8 mouse cellular contexts compared by ENCODE assay signal in the genomic region with DNA sequence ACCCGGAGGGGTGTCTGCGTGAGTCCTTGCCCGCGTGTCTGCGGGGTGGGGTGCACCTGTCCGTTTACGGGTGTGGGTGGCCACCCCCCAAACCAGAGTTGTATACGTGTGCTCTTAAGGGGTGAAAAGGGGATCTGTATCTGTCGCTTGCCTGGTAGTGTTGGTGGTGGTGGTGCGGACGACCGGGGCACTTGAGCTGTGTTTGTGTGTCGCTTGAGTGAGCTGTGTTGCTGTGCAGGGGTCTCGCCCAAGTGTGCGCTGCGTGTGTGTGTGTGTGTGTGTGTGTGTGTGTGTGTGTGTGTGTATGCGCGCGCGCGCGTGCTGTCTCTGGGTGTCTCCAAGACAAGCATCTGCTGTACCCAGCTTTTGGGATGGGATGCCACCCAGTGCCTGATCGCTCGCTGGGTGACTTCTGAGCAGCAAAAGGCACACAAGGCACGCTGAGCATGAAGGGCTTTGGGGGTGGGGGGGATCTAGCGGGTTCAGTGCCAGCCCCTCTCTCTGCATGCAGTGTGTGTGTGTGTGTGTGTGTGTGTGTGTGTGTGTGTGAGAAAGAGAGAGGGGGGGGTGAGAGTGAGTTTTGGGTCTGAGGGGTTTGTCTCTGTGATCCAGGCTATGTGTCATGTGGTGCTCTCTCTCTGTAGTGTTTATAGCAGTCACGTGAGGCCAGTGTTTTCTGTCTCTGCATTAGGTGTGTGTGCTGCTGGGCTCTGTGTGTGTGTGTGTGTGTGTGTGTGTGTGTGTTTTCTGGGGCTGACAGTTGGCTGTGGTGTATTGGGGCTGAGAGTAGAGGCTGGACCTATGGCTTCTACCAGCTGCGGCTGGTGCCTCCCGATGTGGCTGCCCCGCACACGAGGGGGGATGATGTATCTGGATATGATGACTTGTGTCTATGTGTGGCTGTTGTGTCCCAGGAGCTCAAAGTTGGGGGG. TPM values are rescaled to one million over a fixed set of nuclear protein-coding genes. Genes with fewer than 3 reads are reported as not detected.
A peak's percentile ranks its signal among the peaks of the same experiment; 100 is the strongest.
DNase-seq lines count a peak whose midpoint lies in the region; ATAC-seq and TF ChIP-seq lines count a peak whose summit lies in the region.

No protein-coding gene starts in this region.

- peak overlapping the region; percentile 98 for H3K4me2 ChIP-seq in limb, embryonic 15.5 days
- peak overlapping the region; percentile 80 for H3K4me2 ChIP-seq in myocyte (ENCODE audit: low read depth)

- no peak for ATAC-seq in limb, embryonic 15.5 days (ENCODE audit: insufficient number of reproducible peaks, low FRiP score, low TSS enrichment, low read depth)

- H3K9ac ChIP-seq in limb, embryonic 15.5 days: 0 out of 2 replicates have a peak overlapping the region, but pooled peaks have one; percentile 42

- TF ChIP-seq CTCF in kidney, adult 2 months (conservative IDR thresholded peaks at IDR 0.05; ENCODE audit: insufficient read depth, insufficient read length, low read depth, low read length): no peak

- H3K36me3 ChIP-seq in kidney, adult 2 months (ENCODE audit: control insufficient read depth, insufficient read depth, low read length): no peaks in the 10 kb centered on the region
- H3K36me3 ChIP-seq in limb, embryonic 15.5 days: no peaks in the 10 kb centered on the region
- H3K36me3 ChIP-seq in myocyte (ENCODE audit: control insufficient read depth, insufficient read depth): no peaks in the 10 kb centered on the region

- H3K27ac ChIP-seq in kidney, adult 2 months (ENCODE audit: insufficient read depth, low read depth, low read length): peak overlapping the region; percentile 48; the same call in 1 of the 2 replicates
- peak overlapping the region; percentile 95 for H3K27ac ChIP-seq in limb, embryonic 15.5 days

- peaks cover 13% of the 10 kb centered on the region; the same call in 1 of the 2 replicates for H3K4me1 ChIP-seq in kidney, adult 2 months (ENCODE audit: control insufficient read depth, insufficient read depth, low read length)
- H3K4me1 ChIP-seq in limb, embryonic 15.5 days: peaks cover 60% of the 10 kb centered on the region

- under 1% methylated on average over 31 of the region's 31 CpGs for WGBS in kidney, adult 2 months
- WGBS in limb, embryonic 15.5 days: 1% methylated on average over 31 of the region's 31 CpGs

- peaks cover 23% of the 10 kb centered on the region for H3K79me2 ChIP-seq in myocyte (ENCODE audit: control insufficient read depth, insufficient read depth)

- peak overlapping the region; percentile 83 for H3K4me3 ChIP-seq in kidney, adult 2 months (ENCODE audit: insufficient read depth, low read depth, low read length)
- peak overlapping the region; percentile 65 for H3K4me3 ChIP-seq in limb, embryonic 15.5 days
- H3K4me3 ChIP-seq in myocyte: peak overlapping the region; percentile 96

- TF ChIP-seq POLR2A in kidney, adult 2 months (IDR thresholded peaks at IDR 0.05; ENCODE audit: low read depth, low read length): no peak
- no peak for TF ChIP-seq POLR2A in myocyte (IDR thresholded peaks at IDR 0.05; ENCODE audit: insufficient read length, low read depth)

- peak overlapping the region; percentile 95 for H3ac ChIP-seq in myocyte (ENCODE audit: control insufficient read depth, insufficient read length)

- peak; percentile 18 for DNase-seq in urinary bladder, postnatal 14 days (ENCODE audit: low spot score)
- no peak for DNase-seq in urinary bladder, postnatal 4 days (ENCODE audit: low spot score in 2 of 2)
- peak; percentile 48 for DNase-seq in cerebellum, adult 8-10 months
- peak; percentile 28 to 37 for DNase-seq in gastrocnemius, postnatal 4 days (ENCODE audit: low spot score in 2 of 2)
- DNase-seq in kidney, adult 2 months: peak; percentile 28
- DNase-seq in thymus, postnatal 0 days (ENCODE audit: low spot score): peak; percentile 62

- H3K27me3 ChIP-seq in kidney, adult 2 months (replicated peaks; ENCODE audit: control insufficient read depth, insufficient read depth, low read length): no peaks in the 10 kb centered on the region
- H3K27me3 ChIP-seq in limb, embryonic 15.5 days: peaks cover 17% of the 10 kb centered on the region
- H3K27me3 ChIP-seq in myocyte (ENCODE audit: control insufficient read depth, insufficient read depth, insufficient read length): no peaks in the 10 kb centered on the region

- H3K9me3 ChIP-seq in limb, embryonic 15.5 days: no peaks in the 10 kb centered on the region

TF ChIP-seq in myocyte, 11 proteins besides CTCF, POLR2A, EP300 and RAD21:
- peak in 1 of 3 experiments; percentile 25 for TF ChIP-seq MYOG (IDR thresholded peaks at IDR 0.05; ENCODE audit: control insufficient read depth in 1 of 3, insufficient read depth in 1 of 3, insufficient read length in 2 of 3, low read depth in 2 of 3)
- no peak for TF ChIP-seq MYOD1 (IDR thresholded peaks at IDR 0.05; ENCODE audit: control insufficient read depth in 1 of 3, insufficient read length in 2 of 3, low read depth in 2 of 3)
- TF ChIP-seq POLR2AphosphoS2 (IDR thresholded peaks at IDR 0.05; ENCODE audit: insufficient read length, low read depth): peak; percentile 67
- no peak for TF ChIP-seq TCF12 (IDR thresholded peaks at IDR 0.05; ENCODE audit: insufficient read depth, poor library complexity, severe bottlenecking)
- peak; percentile 88 for TF ChIP-seq USF1 (IDR thresholded peaks at IDR 0.05; ENCODE audit: low read depth)
- no peak for TF ChIP-seq E2F4 (IDR thresholded peaks at IDR 0.05; ENCODE audit: insufficient read depth)
- no peak for TF ChIP-seq CEBPB (IDR thresholded peaks at IDR 0.05; ENCODE audit: insufficient read depth, poor library complexity, severe bottlenecking)
- TF ChIP-seq TCF3 (IDR thresholded peaks at IDR 0.05; ENCODE audit: insufficient read length, low read depth): no peak
- TF ChIP-seq REST (IDR thresholded peaks at IDR 0.05; ENCODE audit: insufficient read depth, insufficient read length): no peak
- TF ChIP-seq MAX (IDR thresholded peaks at IDR 0.05; ENCODE audit: low read depth): peak; percentile 12

RNA-seq across cellular contexts. Expression of a gene that starts 2.6 kb away (rescaled TPM):
- total RNA-seq in gastrocnemius, postnatal 4 days (2021): 1 to 10 TPM; 9.1 to 9.7 TPM
- 5.1 and 5.2 TPM in 2 replicates for polyA plus RNA-seq in kidney, adult 2 months (2012; rRNA removed)
- 6.4 and 7.0 TPM in 2 replicates for polyA plus RNA-seq in limb, embryonic 15.5 days (2015; fragmentation: Nextera tagmentation; extraction: Ambion mirVana)
- polyA plus RNA-seq in myocyte (2012; fragmentation: generic; extraction: Trizol): 34.6 TPM
- 8.0 and 9.2 TPM in 2 replicates for polyA plus RNA-seq in thymus, postnatal 0 days (2015; fragmentation: Nextera tagmentation; extraction: Ambion mirVana)

RNA-seq across cellular contexts. Expression of a gene that starts 24.2 kb away (rescaled TPM):
- 10 to 100 TPM; 45.5 to 59.0 TPM for total RNA-seq in gastrocnemius, postnatal 4 days (2021)
- polyA plus RNA-seq in kidney, adult 2 months (2012; rRNA removed): 23.3 and 24.3 TPM in 2 replicates
- 26.6 and 27.0 TPM in 2 replicates for polyA plus RNA-seq in limb, embryonic 15.5 days (2015; fragmentation: Nextera tagmentation; extraction: Ambion mirVana)
- 48.4 TPM for polyA plus RNA-seq in myocyte (2012; fragmentation: generic; extraction: Trizol)
- polyA plus RNA-seq in thymus, postnatal 0 days (2015; fragmentation: Nextera tagmentation; extraction: Ambion mirVana): 15.9 and 21.9 TPM in 2 replicates

RNA-seq across cellular contexts. Expression of a gene that starts 37.4 kb away (rescaled TPM):
- total RNA-seq in gastrocnemius, postnatal 4 days (2021): 10 to 100 TPM; 13.8 to 18.8 TPM
- 23.1 and 30.7 TPM in 2 replicates for polyA plus RNA-seq in kidney, adult 2 months (2012; rRNA removed)
- polyA plus RNA-seq in limb, embryonic 15.5 days (2015; fragmentation: Nextera tagmentation; extraction: Ambion mirVana): 23.9 and 28.1 TPM in 2 replicates
- polyA plus RNA-seq in myocyte (2012; fragmentation: generic; extraction: Trizol): 12.1 TPM
- 6.2 and 7.6 TPM in 2 replicates for polyA plus RNA-seq in thymus, postnatal 0 days (2015; fragmentation: Nextera tagmentation; extraction: Ambion mirVana)

RNA-seq across cellular contexts. Expression of a gene that starts 51.4 kb away (rescaled TPM):
- 1 to 10 TPM; 6.1 to 8.8 TPM for total RNA-seq in gastrocnemius, postnatal 4 days (2021)
- 3.4 and 4.2 TPM in 2 replicates for polyA plus RNA-seq in kidney, adult 2 months (2012; rRNA removed)
- polyA plus RNA-seq in limb, embryonic 15.5 days (2015; fragmentation: Nextera tagmentation; extraction: Ambion mirVana): 5.3 and 5.4 TPM in 2 replicates
- polyA plus RNA-seq in myocyte (2012; fragmentation: generic; extraction: Trizol): not detected
- 1.1 and 1.2 TPM in 2 replicates for polyA plus RNA-seq in thymus, postnatal 0 days (2015; fragmentation: Nextera tagmentation; extraction: Ambion mirVana)

Comparison
In these comparisons a context has a peak if more than half of its experiments do, and no peak if none do; other contexts are left out.
1. DNase-seq: peak in urinary bladder, postnatal 14 days (single experiment), cerebellum, adult 8-10 months (single experiment), gastrocnemius, postnatal 4 days (2 of 2), kidney, adult 2 months (single experiment) and thymus, postnatal 0 days (single experiment); none in urinary bladder, postnatal 4 days (0 of 2).
2. Peak in every context shown above with its lines, with median percentiles within 50 percentile points of each other: H3K4me3 ChIP-seq.